Mouse (Mus musculus) heart, postnatal 4 days (tissue): ENCODE data around the gene Magel2. TPM values are rescaled to one million over a fixed set of nuclear protein-coding genes. Genes with fewer than 3 reads are reported as not detected.

Experiments used
- DNase-seq: peaks from one replicate; pipeline ENCODE4 v3.0.0; 2021
- total RNA-seq, 2 experiments: library from RNA; stranded (reverse); gene quantifications; 2 replicates each; pipeline ENCODE4 v1.2.3; 2021

Gene Magel2
- under 1 TPM; 0.33 to 0.41 TPM for total RNA-seq

DNA sequence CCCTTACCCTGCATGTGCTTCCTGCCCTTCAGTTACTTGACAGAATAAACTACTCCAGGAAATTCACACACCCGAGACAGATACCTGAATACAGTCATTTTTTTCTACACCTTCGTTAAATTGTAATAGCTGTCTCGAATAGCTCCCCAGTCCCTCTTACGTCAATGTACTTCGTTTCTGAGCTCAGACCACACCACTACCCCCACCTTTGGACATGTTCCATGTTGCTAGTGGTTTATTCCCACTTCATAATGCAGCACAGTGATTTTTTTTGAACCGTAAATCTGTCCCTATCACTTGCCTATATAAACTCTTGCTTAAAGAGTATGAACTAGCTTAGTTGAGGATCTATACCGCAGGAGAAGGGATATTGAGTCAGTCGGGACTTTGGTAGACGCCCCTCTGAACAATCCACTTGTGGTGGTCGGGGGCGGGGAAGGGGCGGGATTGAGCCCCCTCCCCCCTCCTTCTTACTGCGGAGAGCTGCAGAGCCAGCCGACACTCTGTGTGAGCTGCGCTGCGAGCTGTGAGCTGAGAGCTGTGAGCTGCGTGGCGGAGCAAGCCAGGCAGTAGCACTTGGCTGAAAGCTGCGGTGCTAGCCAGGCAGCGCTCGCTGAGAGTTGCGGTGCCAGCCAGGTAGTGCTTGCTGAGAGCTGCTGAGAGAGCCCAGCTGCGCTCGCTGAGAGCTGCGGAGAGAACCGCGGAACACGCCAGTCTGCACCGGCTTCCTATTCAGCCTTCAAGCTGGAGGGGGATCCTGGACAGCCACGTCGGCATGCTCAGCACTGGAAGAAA lies at the start of gene Magel2:
Magel2 (plus strand) TSS at position 501 of the 795 bp plus-strand sequence.
- DNase-seq: peak; percentile 10

DNA sequence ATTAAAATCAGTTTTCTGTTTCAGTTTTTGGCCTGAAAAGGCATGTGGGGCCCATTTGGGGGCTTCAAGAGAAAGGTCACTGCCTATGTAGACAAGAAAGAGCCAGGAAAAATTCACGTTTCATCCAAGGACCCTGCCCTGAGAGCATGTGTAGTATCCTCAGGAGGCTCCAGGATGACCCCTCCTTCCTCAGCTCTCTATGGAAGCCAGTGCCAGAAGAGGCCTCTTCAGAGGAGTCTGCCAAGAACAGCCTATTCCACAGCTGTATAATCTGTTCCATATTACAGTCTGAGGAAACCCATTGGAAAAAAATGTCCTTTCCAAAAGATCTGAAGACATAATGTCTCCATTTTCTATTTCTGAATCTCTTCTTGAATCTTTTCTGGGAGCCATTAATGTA lies 31.4 kb upstream of the Magel2 start:
- no peak for DNase-seq

GRCm38 (mm10) chr7:62346269-62346668 lies 30.5 kb upstream of the Magel2 start, which contains the start of gene Ndn:
TSS of gene Ndn (plus strand) at chr7:62346569.
- DNase-seq: no peak

DNA sequence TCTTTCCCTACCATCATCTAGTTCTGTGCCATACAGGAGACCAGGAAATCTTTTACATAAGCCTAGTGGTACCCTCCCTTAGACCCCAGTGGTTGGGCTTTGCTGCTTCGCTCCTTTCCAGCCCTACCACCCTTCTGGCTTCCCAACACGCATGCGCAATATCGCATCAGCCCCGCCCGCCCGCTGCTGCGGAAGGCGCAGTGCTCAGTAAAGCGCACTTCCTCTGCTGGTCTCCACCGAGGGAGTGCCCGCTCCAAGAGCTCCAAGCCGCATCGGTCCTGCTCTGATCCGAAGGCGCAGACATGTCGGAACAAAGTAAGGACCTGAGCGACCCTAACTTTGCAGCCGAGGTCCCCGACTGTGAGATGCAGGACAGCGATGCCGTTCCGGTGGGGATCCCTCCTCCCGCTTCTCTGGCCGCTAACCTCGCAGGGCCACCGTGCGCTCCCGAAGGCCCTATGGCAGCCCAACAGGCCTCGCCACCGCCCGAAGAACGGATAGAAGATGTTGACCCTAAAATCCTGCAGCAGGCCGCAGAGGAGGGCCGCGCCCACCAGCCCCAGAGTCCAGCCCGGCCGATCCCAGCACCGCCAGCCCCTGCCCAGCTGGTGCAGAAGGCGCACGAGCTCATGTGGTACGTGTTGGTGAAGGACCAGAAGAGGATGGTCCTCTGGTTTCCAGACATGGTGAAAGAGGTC lies 28.6 kb upstream of the Magel2 start:
- DNase-seq: peak; percentile 87

GRCm38 (mm10) chr7:62348804-62349190 lies 28.0 kb upstream of the Magel2 start:
- DNase-seq: no peak

DNA sequence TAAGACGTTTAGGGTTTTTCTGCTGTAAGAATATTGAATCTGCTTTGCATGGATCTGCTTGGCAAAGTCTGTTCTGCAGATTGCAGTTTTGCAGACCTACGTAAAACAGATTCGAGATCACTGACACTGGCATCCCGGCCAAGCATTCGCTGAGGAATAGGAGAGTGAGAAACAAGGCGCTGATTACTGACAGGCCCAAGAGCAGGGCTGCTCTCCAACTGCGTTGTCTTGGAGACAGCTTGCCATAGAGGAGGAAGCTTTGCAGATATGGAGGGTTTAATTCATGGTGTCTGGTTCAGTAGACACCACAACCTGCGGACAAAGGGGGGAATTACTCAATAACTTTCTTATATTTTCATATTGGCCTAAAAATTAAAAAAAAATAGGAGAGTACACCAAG lies 25.5 kb upstream of the Magel2 start:
- no peak for DNase-seq

- DNase-seq: no peak
These were observed 11.7 kb upstream of the Magel2 start for GRCm38 (mm10) chr7:62365039-62365636.

GRCm38 (mm10) chr7:62366730-62367129 lies 10.1 kb upstream of the Magel2 start:
- no peak for DNase-seq

GRCm38 (mm10) chr7:62375658-62376057 lies 1.2 kb upstream of the Magel2 start:
- DNase-seq: peak; percentile 37

- DNase-seq: peak; percentile 9
These were observed 503 bp downstream of the Magel2 start for GRCm38 (mm10) chr7:62377313-62377712.

DNA sequence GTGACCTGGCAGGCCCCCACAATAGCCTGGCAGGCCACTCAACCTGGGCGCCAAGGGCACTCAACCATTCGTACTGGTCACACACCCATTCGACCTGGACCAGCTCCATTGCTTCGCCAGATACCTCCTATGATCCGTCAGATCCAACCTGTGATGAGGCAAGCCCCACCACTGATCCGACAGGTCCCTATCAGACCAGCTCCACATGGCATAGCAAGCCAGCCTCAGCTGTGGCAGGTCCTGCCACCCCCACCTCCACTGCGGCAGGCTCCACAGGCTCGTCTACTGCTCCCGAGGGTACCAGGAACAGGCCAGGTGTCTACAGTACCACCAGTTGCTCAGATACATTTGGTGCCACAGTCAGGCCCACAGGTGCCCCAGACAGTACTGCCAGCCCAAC lies 1.7 kb downstream of the Magel2 start:
- no peak for DNase-seq

- peak; percentile 44 for DNase-seq
These were observed 5.6 kb downstream of the Magel2 start for GRCm38 (mm10) chr7:62382391-62382790.

DNA sequence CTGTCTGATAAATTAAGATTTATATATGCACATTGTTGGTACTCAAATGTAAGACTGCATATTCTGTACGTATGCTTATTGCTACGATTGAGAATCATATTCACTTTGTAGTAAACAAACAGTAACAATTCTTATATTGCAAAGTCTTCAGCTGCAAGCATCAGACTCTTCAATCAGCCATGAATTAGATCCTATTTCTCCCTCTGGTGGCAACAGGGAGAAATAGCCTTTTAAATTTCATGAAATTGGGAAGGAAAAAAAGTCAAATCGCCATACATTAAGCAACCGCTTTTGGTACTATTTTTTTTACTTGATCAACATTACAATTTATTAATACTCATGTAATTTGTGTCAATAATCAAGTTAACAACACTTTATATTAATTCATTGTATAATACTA lies 11.5 kb downstream of the Magel2 start:
- no peak for DNase-seq

DNA sequence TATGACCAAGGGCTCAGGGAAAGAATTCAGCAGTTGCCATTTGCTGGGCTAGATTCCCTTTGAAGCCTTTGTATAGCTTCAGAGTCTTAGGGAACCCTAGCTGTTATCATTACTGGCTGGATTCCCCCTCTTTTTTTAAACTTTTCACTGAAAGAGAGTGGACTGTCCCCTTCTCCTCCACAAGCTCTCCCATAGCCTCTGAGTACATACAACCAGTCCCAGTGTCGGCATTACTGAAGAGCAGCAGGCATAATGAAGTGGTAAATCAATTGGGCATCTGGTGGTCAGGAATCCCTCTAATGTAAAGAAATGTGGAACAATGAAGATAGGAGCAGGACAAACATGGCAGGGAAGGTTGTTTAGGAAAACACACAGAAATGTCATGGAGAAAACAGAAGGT lies 15.4 kb downstream of the Magel2 start:
- DNase-seq: no peak

DNA sequence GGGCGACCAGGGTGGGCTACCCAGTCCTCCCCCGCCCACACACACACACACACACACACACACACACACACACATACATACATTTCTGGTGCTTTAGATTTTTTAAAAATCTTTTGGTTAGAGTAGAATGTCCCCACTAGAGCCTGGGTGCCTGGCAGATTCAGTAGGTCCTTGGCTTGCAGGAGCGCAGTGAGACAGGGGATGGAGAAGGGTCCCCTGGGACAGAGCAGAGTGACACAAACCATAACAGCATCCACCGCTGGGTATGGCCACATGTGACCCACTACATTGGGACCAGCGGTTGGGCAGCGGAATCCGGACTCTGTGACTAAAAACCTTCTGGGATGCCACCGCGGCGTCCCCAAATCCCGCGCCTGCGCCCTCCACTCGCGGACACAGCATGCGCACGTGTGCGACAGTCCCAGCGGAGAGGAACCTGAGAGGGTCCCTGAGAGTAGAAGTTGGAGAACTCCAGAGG lies 29.8 kb downstream of the Magel2 start:
- no peak for DNase-seq

GRCm38 (mm10) chr7:62407803-62408202 lies 31.0 kb downstream of the Magel2 start:
- DNase-seq: no peak

DNA sequence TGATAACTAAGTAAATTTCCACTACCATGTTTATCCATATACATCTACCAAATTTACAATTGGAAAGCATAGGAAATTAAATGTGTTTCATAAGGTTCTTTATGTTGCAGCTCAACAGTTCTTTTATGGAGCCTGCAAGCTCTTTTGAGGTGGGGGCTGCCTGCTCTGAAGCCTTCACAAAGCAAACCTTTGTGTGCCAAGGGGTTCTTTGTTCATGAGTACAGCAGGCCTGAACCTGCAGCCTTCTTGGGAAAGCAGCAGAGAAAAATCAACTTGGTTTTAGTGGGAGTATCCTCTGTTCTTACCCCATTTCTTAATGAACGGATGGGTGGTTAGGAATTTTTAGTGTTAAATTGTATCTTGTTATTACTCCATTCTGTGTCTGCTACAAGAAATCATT lies 38.4 kb downstream of the Magel2 start:
- no peak for DNase-seq

DNA sequence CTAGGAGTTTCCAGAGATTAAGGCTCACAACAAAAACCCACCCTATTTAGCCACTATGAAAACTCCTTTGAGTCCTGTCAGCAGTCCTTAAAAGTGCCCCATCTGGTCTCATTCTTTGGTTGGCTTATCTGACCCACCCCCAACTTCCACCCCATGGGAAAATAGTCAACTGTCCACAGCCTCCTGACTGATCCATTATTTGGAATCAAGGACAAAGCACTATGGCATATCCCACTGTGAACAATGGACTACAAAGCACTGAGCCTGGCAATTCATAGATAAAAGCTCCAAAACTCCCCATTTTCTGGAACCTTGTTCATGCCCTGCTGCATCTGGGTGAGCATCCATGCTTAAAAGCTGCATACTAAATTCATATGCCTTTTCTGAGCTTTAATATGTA lies 39.4 kb downstream of the Magel2 start:
- DNase-seq: no peak

DNA sequence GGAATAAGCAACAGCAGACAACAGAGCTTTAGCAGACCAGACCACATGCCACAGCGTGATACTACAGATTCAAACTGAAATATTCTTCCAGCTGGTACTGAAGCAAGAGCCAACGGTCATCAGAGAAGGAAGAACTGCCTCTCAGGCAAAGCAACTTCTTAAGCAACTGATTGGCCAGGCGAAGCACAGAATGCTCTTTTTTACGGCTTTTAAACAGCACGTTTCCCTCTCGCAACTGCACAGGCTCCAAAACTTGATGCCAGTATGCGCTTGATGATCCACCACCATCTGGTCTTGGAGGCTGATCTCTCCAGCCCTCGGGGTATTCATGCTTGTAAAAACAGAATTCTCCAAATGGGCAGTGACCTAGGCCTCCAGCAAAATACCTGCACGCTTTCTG lies 41.5 kb downstream of the Magel2 start:
- DNase-seq: no peak

DNA sequence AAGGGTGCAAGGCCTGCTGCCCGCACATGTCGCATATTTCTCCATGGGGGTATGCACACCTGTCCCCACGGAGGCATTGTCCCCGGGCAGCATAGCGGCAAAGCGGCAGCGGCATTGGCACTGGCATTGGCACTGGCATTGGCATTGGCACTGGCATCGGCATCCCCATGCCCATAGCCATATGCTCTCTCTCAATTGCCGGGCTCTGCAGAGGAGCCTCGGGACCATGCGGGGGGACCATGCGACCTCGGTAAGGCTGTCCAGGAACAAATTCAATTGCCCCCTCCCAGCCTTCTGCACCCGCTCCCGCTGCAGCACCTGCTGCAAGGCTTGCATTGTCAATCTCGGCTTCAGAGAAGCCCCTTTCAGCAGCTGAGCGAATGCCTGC lies 42.3 kb downstream of the Magel2 start:
- no peak for DNase-seq

- peak; percentile 87 for DNase-seq
These were observed 42.9 kb downstream of the Magel2 start, which contains the start of gene Mkrn3 for GRCm38 (mm10) chr7:62419493-62420360. TSS of gene Mkrn3 (minus strand) at chr7:62420139.

GRCm38 (mm10) chr7:62420566-62420965 lies 43.8 kb downstream of the Magel2 start:
- no peak for DNase-seq
